In genomic region chr6:42323371-42324066, GRCm38 (mm10) we compare ENCODE assay signal across 8 mouse cellular contexts. TPM values are rescaled to one million over a fixed set of nuclear protein-coding genes. Genes with fewer than 3 reads are reported as not detected.
DNase-seq lines count a peak whose midpoint lies in the region; ATAC-seq and TF ChIP-seq lines count a peak whose summit lies in the region.

No protein-coding gene starts in this region.

- ATAC-seq in limb, embryonic 11.5 days (ENCODE audit: insufficient number of reproducible peaks, low FRiP score, low TSS enrichment, low read depth), result peak; percentile 29; the same call in 1 of the 2 replicates
- ATAC-seq in stomach, embryonic 15.5 days (ENCODE audit: insufficient read depth, low FRiP score, low read depth), result 0 out of 2 replicates have a peak, but pooled peaks have one; percentile 32

- H3K9ac ChIP-seq in limb, embryonic 11.5 days (ENCODE audit: low read length), result peak overlapping the region; percentile 67
- H3K9ac ChIP-seq in stomach, embryonic 15.5 days, result no peak overlapping the region

- H3K36me3 ChIP-seq in limb, embryonic 11.5 days (ENCODE audit: control insufficient read depth, insufficient read depth, low read length), result no peaks in the 10 kb centered on the region
- no peaks in the 10 kb centered on the region for H3K36me3 ChIP-seq in stomach, embryonic 15.5 days

- intact Hi-C loops in gastrocnemius, adult 2 months (cut with DNase I), result no loop called here

- H3K4me2 ChIP-seq in limb, embryonic 11.5 days (ENCODE audit: low read depth, severe bottlenecking), result peak overlapping the region; percentile 97
- peak overlapping the region; percentile 97 for H3K4me2 ChIP-seq in stomach, embryonic 15.5 days

- peak; percentile 12 for DNase-seq in gastrocnemius, adult 2 months
- no peak for DNase-seq in gastrocnemius, postnatal 25 days
- DNase-seq in thymus, postnatal 14 days, result peak; percentile 18
- DNase-seq in thymus, postnatal 10 days (ENCODE audit: low spot score in 2 of 2), result no peak
- DNase-seq in limb, embryonic 11.5 days (ENCODE audit: low spot score), result peak; percentile 22
- no peak for DNase-seq in layer of hippocampus, adult 9-10 months (ENCODE audit: low spot score)
- no peak for DNase-seq in adrenal gland, adult 18-20 months (ENCODE audit: low spot score in 2 of 2)

- 0 out of 2 replicates have a peak, but pooled peaks cover 4% of the 10 kb centered on the region for H3K4me1 ChIP-seq in limb, embryonic 11.5 days (ENCODE audit: control insufficient read depth, insufficient read depth, low read length)
- H3K4me1 ChIP-seq in stomach, embryonic 15.5 days, result peaks cover 16% of the 10 kb centered on the region

- TF ChIP-seq CTCF in gastrocnemius, adult 2 months (IDR thresholded peaks at IDR 0.05), result no peak

- H3K27ac ChIP-seq in gastrocnemius, adult 2 months, result 0 out of 2 replicates have a peak overlapping the region, but pooled peaks have one; percentile 56
- no peak overlapping the region for H3K27ac ChIP-seq in limb, embryonic 11.5 days (replicated peaks; ENCODE audit: low read depth, low read length)
- H3K27ac ChIP-seq in stomach, embryonic 15.5 days, result no peak overlapping the region

- peak overlapping the region; percentile 77 for H3K4me3 ChIP-seq in gastrocnemius, adult 2 months
- peak overlapping the region; percentile 59 for H3K4me3 ChIP-seq in limb, embryonic 11.5 days (ENCODE audit: low read depth, low read length)
- peak overlapping the region; percentile 61 for H3K4me3 ChIP-seq in stomach, embryonic 15.5 days (replicated peaks)

- peaks cover 18% of the 10 kb centered on the region for H3K27me3 ChIP-seq in limb, embryonic 11.5 days (ENCODE audit: control insufficient read depth, insufficient read depth, low read length)
- H3K27me3 ChIP-seq in stomach, embryonic 15.5 days (replicated peaks), result peaks cover 27% of the 10 kb centered on the region

- 1% methylated on average over 28 of the region's 28 CpGs for WGBS in limb, embryonic 11.5 days
- 3% methylated on average over 28 of the region's 28 CpGs for WGBS in stomach, embryonic 15.5 days

- no peaks in the 10 kb centered on the region for H3K9me3 ChIP-seq in limb, embryonic 11.5 days (ENCODE audit: control insufficient read depth, low read length)
- H3K9me3 ChIP-seq in stomach, embryonic 15.5 days, result no peaks in the 10 kb centered on the region

RNA-seq across cellular contexts. Expression of gene Fam131b, which starts 0.9 kb away (rescaled TPM):
- under 1 TPM; 0.33 to 0.45 TPM for total RNA-seq in gastrocnemius, adult 2 months (2021)
- under 1 TPM; 0.41 to 0.54 TPM for total RNA-seq in gastrocnemius, postnatal 25 days (2021)
- 0.85 and 0.89 TPM in 2 replicates for polyA plus RNA-seq in limb, embryonic 11.5 days (2014; fragmentation: Nextera tagmentation; extraction: Ambion mirVana)
- polyA plus RNA-seq in stomach, embryonic 15.5 days (2015; fragmentation: Nextera tagmentation; extraction: Ambion mirVana), result 0.22 and 0.23 TPM in 2 replicates
- under 1 TPM; 0.13 to 0.29 TPM for total RNA-seq in adrenal gland, adult 18-20 months (2021)

RNA-seq across cellular contexts. Expression of gene Zyx, which starts 25.9 kb away (rescaled TPM):
- 10 to 100 TPM; 19.7 to 24.7 TPM for total RNA-seq in gastrocnemius, adult 2 months (2021)
- 10 to 100 TPM; 28.8 to 32.3 TPM for total RNA-seq in gastrocnemius, postnatal 25 days (2021)
- polyA plus RNA-seq in limb, embryonic 11.5 days (2014; fragmentation: Nextera tagmentation; extraction: Ambion mirVana), result 97.7 and 101 TPM in 2 replicates
- 96.9 and 105 TPM in 2 replicates for polyA plus RNA-seq in stomach, embryonic 15.5 days (2015; fragmentation: Nextera tagmentation; extraction: Ambion mirVana)
- 100 to 1,000 TPM; 115 to 138 TPM for total RNA-seq in adrenal gland, adult 18-20 months (2021)

RNA-seq across cellular contexts. Expression of gene Clcn1, which starts 37.0 kb away (rescaled TPM):
- 100 to 1,000 TPM; 126 to 170 TPM for total RNA-seq in gastrocnemius, adult 2 months (2021)
- total RNA-seq in gastrocnemius, postnatal 25 days (2021), result 100 to 1,000 TPM; 105 to 116 TPM
- polyA plus RNA-seq in limb, embryonic 11.5 days (2014; fragmentation: Nextera tagmentation; extraction: Ambion mirVana), result 0.69 and 1.1 TPM in 2 replicates
- 0.08 and 0.12 TPM in 2 replicates for polyA plus RNA-seq in stomach, embryonic 15.5 days (2015; fragmentation: Nextera tagmentation; extraction: Ambion mirVana)
- under 1 TPM; 0.10 TPM for total RNA-seq in adrenal gland, adult 18-20 months (2021)

RNA-seq across cellular contexts. Expression of gene Epha1, which starts 49.5 kb away (rescaled TPM):
- under 1 TPM in 1 of 2 experiments, not detected in 1; 0.10 TPM for total RNA-seq in gastrocnemius, adult 2 months (2021)
- under 1 TPM; 0.15 to 0.32 TPM for total RNA-seq in gastrocnemius, postnatal 25 days (2021)
- polyA plus RNA-seq in limb, embryonic 11.5 days (2014; fragmentation: Nextera tagmentation; extraction: Ambion mirVana), result 2.5 and 4.6 TPM in 2 replicates
- polyA plus RNA-seq in stomach, embryonic 15.5 days (2015; fragmentation: Nextera tagmentation; extraction: Ambion mirVana), result 16.3 and 16.9 TPM in 2 replicates
- total RNA-seq in adrenal gland, adult 18-20 months (2021), result under 1 TPM; 0.45 to 0.46 TPM

RNA-seq across cellular contexts. Expression of gene Casp2, which starts 58.7 kb away (rescaled TPM):
- 1 to 10 TPM; 5.0 to 6.1 TPM for total RNA-seq in gastrocnemius, adult 2 months (2021)
- 1 to 10 TPM; 5.0 to 5.1 TPM for total RNA-seq in gastrocnemius, postnatal 25 days (2021)
- 78.3 and 82.6 TPM in 2 replicates for polyA plus RNA-seq in limb, embryonic 11.5 days (2014; fragmentation: Nextera tagmentation; extraction: Ambion mirVana)
- polyA plus RNA-seq in stomach, embryonic 15.5 days (2015; fragmentation: Nextera tagmentation; extraction: Ambion mirVana), result 48.4 and 49.8 TPM in 2 replicates
- total RNA-seq in adrenal gland, adult 18-20 months (2021), result 10 to 100 TPM; 16.6 to 24.1 TPM

Comparison
In these comparisons a context has a peak if more than half of its experiments do, and no peak if none do; other contexts are left out.
1. DNase-seq: peak in gastrocnemius, adult 2 months (single experiment), thymus, postnatal 14 days (single experiment) and limb, embryonic 11.5 days (single experiment); none in gastrocnemius, postnatal 25 days (single experiment), thymus, postnatal 10 days (0 of 2), layer of hippocampus, adult 9-10 months (single experiment) and adrenal gland, adult 18-20 months (0 of 2).
2. RNA of gene Clcn1, which starts 37.0 kb away (total RNA-seq): 126 to 170 TPM in gastrocnemius, adult 2 months and 105 to 116 TPM in gastrocnemius, postnatal 25 days; 0.10 TPM in adrenal gland, adult 18-20 months; every median in the first group is over 10 times any median in the second.
3. Peak in every context shown above with its lines, with median percentiles within 50 percentile points of each other: H3K4me3 ChIP-seq.